Mouse (Mus musculus) stomach, embryonic 15.5 days (tissue): Measurements from ENCODE around the gene Mrpl41. TPM values are rescaled to one million over a fixed set of nuclear protein-coding genes. Genes with fewer than 3 reads are reported as not detected.
"Not testable (repeated sequence)": the region's sequence is repeated elsewhere in the genome, so short reads cannot be mapped to it uniquely, and the experiment has no call there.

Source experiments
- ATAC-seq: fragments of 200-750 bp; cut with Nextera tagmentation; 2 replicates; pipeline ENCODE4 v1.8.0; 2017; ENCODE audit warnings: low read depth, moderate number of reproducible peaks, moderate TSS enrichment; ENCODE audit not compliant: insufficient read depth, low FRiP score
- H3K27ac ChIP-seq: fragments of 300-500 bp; sonication (generic); 2 replicates; pipeline ENCODE4 v1.5.1; 2015; ENCODE audit warnings: mild to moderate bottlenecking, inconsistent platforms
- H3K27me3 ChIP-seq: fragments of 300-500 bp; sonication (generic); replicated peaks from 2 replicates; pipeline ENCODE4 v1.6.1; 2015; ENCODE audit warnings: inconsistent platforms
- H3K36me3 ChIP-seq: fragments of 300-500 bp; sonication (generic); 2 replicates; pipeline ENCODE4 v1.6.1; 2015; ENCODE audit warnings: inconsistent platforms
- H3K4me1 ChIP-seq: fragments of 300-500 bp; sonication (generic); 2 replicates; pipeline ENCODE4 v1.6.1; 2015; ENCODE audit warnings: inconsistent platforms
- H3K4me2 ChIP-seq: fragments of 300-500 bp; sonication (generic); 2 replicates; pipeline ENCODE4 v1.6.1; 2015; ENCODE audit warnings: mild to moderate bottlenecking, inconsistent platforms
- H3K4me3 ChIP-seq: fragments of 300-500 bp; sonication (generic); replicated peaks from 2 replicates; pipeline ENCODE4 v1.5.1; 2015; ENCODE audit warnings: inconsistent platforms
- H3K9ac ChIP-seq: fragments of 300-500 bp; sonication (generic); 2 replicates; pipeline ENCODE4 v1.6.1; 2015; ENCODE audit warnings: inconsistent platforms
- H3K9me3 ChIP-seq: fragments of 300-500 bp; sonication (generic); 2 replicates; pipeline ENCODE4 v1.6.1; 2016; ENCODE audit warnings: inconsistent platforms
- WGBS: fragments of 180-500 bp; shearing (Covaris S2); methylation state at CpG from one replicate; pipeline ENCODE4 v1.1.7; 2015; 5-methylcytosine and 5-hydroxymethylcytosine counted together
- polyA plus RNA-seq: library from polyadenylated mRNA; unstranded; fragments of >200 nt; fragmentation: Nextera tagmentation; extraction: Ambion mirVana; gene quantifications from 2 replicates; pipeline ENCODE4 v1.2.1, GENCODE M21; 2015

The Mrpl41 gene
- polyA plus RNA-seq, 1 experiment from 2014 or later = 129 TPM

- Histone ChIP-seq H3K27ac (peak overlapping the region; percentile 97), H3K4me2 (peak overlapping the region; percentile 99), H3K36me3 (peaks cover 24% of the 10 kb centered on the region), H3K4me3 (peak overlapping the region; percentile 80), H3K9ac (peak overlapping the region; percentile 93)
- H3K4me1 ChIP-seq, H3K9me3 ChIP-seq, ATAC-seq, H3K27me3 ChIP-seq: not testable (repeated sequence)
- WGBS = under 1% methylated on average over 17 of the region's 17 CpGs
Observed at GRCm38 (mm10) chr2:24974452-24974851, 446 bp downstream of the Mrpl41 start.

DNA sequence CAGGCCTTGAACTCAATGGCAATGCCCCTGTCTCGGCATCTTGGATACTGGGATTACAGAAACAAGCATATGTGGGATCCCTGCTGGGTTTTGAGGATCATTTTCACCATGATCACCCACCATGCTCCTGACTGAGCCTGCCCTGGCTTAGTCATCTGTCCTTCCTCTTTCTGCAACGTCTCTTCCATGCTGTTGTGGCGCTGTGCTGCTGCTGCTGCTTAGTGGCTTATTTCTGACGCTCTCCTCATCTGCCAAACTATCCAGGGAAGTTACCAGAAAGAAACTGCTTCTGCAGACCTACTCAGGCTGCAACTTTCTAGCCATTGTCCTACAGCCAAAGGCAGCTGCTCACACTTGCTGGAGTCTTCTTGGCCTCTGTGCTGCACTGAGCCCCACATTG, 4.5 kb downstream of the Mrpl41 start:
- peaks cover 47% of the 10 kb centered on the region for H3K36me3 ChIP-seq
- no peaks in the 10 kb centered on the region for H3K27me3 ChIP-seq
- H3K4me2 ChIP-seq = no peak overlapping the region
- H3K9ac ChIP-seq = no peak overlapping the region
- WGBS = 76% methylated on average over 4 of the region's 4 CpGs
- no peak overlapping the region for H3K4me3 ChIP-seq
- no peak overlapping the region for H3K27ac ChIP-seq
- no peak for ATAC-seq
- peaks cover 6% of the 10 kb centered on the region for H3K4me1 ChIP-seq
- no peaks in the 10 kb centered on the region for H3K9me3 ChIP-seq

DNA sequence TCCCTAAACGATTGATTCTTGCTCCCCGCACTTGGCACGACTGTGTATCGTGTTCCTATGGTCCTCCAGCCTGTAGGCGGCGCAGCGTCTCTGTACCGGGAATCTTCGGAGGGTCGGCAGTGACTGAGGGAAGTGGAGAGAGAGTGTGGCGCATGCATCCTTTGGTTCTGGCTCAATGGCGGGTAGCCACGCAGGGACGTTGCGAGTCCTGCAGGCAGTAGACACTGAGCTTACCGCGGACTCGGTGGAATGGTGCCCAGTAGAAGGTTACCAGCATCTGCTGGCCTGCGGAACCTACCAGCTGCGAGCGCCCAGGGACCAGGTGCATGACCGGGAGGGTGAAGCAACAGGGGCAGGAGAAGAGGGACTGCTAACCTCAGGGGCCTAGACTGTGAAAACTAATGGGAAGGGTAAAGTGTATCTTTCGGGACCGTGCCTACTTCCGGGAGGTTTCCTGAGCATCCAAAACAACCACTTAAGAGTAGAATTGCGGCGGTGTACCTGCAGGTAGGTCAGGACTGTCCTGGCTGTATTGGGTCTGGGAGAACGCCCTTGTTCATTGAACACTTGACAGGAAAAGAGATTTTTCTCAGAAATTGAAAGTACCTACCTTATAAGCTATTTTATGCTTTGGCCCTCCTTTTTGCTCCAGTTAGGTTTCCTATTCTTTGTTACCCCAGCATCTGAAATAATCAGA, 12.4 kb downstream of the Mrpl41 start, which contains the start of gene Dph7:
Gene Dph7, plus strand, starts transcription at position 97 of the 697 bp plus-strand sequence.
- H3K9ac ChIP-seq = peak within 1 kb of the TSS; percentile 73
- peaks cover 33% of the 10 kb centered on the region for H3K36me3 ChIP-seq
- peak within 1 kb of the TSS; percentile 85 for H3K4me3 ChIP-seq
- peak within 1 kb of the TSS; percentile 64 for H3K4me2 ChIP-seq
- H3K27me3 ChIP-seq = no peaks in the 10 kb centered on the region
- H3K9me3 ChIP-seq = no peaks in the 10 kb centered on the region
- ATAC-seq = peak; percentile 88
- H3K4me1 ChIP-seq = 0 out of 2 replicates have a peak, but pooled peaks cover 7% of the 10 kb centered on the region
- H3K27ac ChIP-seq = peak within 1 kb of the TSS; percentile 38; the same call in 1 of the 2 replicates
- under 1% methylated on average over 28 of the region's 28 CpGs for WGBS

- H3K4me2 ChIP-seq = no peak overlapping the region
- no peaks in the 10 kb centered on the region for H3K27me3 ChIP-seq
- no peak overlapping the region for H3K9ac ChIP-seq
- H3K9me3 ChIP-seq = no peaks in the 10 kb centered on the region
- WGBS = 32% methylated on average over 3 of the region's 3 CpGs
- ATAC-seq = no peak
- H3K27ac ChIP-seq = no peak overlapping the region
- peaks cover 38% of the 10 kb centered on the region for H3K36me3 ChIP-seq
- 0 out of 2 replicates have a peak, but pooled peaks cover 7% of the 10 kb centered on the region for H3K4me1 ChIP-seq
- no peak overlapping the region for H3K4me3 ChIP-seq
Observed at GRCm38 (mm10) chr2:24960910-24961309, 14.0 kb downstream of the Mrpl41 start.

GRCm38 (mm10) chr2:24952537-24953055, 22.3 kb downstream of the Mrpl41 start:
- Histone ChIP-seq H3K36me3 (peaks cover 41% of the 10 kb centered on the region), H3K27me3 (no peaks in the 10 kb centered on the region), H3K4me3 (no peak overlapping the region), H3K27ac (no peak overlapping the region), H3K9me3 (no peaks in the 10 kb centered on the region), H3K4me2 (no peak overlapping the region), H3K4me1 (0 out of 2 replicates have a peak, but pooled peaks cover 10% of the 10 kb centered on the region), H3K9ac (no peak overlapping the region)
- no peak for ATAC-seq
- WGBS = 75% methylated on average over 4 of the region's 4 CpGs

DNA sequence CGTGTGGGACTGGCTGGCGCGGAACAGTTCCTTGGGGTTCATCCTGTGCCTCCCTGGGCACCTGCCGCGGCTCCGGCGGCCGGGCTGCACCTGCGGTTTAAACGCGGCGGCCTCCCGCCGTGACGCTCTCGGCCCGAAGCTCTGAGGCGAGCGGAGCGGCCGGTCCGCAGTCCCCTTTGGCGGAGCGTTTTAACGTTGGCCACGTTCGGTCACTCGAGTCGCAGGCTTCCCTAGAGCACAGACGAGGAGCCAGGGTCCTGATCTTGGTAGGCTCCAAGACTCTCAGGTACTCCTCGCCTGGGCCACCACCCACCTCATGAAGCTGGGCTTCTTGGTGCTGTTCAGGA, 24.7 kb downstream of the Mrpl41 start:
- Histone ChIP-seq H3K4me2 (peak overlapping the region; percentile 82), H3K9ac (peak overlapping the region; percentile 88), H3K4me1 (0 out of 2 replicates have a peak, but pooled peaks cover 10% of the 10 kb centered on the region), H3K4me3 (peak overlapping the region; percentile 87), H3K27me3 (no peaks in the 10 kb centered on the region), H3K36me3 (peaks cover 25% of the 10 kb centered on the region), H3K27ac (peak overlapping the region; percentile 36; the same call in 1 of the 2 replicates), H3K9me3 (no peaks in the 10 kb centered on the region)
- under 1% methylated on average over 31 of the region's 31 CpGs for WGBS
- 0 out of 2 replicates have a peak, but pooled peaks have one; percentile 0 for ATAC-seq

GRCm38 (mm10) chr2:24949421-24950188, 25.3 kb downstream of the Mrpl41 start, which contains the start of gene Zmynd19:
Gene Zmynd19, plus strand, starts transcription at chr2:24949792.
- peak within 1 kb of the TSS; percentile 88 for H3K9ac ChIP-seq
- H3K27me3 ChIP-seq = no peaks in the 10 kb centered on the region
- H3K36me3 ChIP-seq = peaks cover 22% of the 10 kb centered on the region
- peak; percentile 99 for ATAC-seq
- H3K4me1 ChIP-seq = 0 out of 2 replicates have a peak, but pooled peaks cover 10% of the 10 kb centered on the region
- peak within 1 kb of the TSS; percentile 36; the same call in 1 of the 2 replicates for H3K27ac ChIP-seq
- H3K9me3 ChIP-seq = no peaks in the 10 kb centered on the region
- H3K4me3 ChIP-seq = peak within 1 kb of the TSS; percentile 87
- H3K4me2 ChIP-seq = peak within 1 kb of the TSS; percentile 82
- WGBS = under 1% methylated on average over 101 of the region's 108 CpGs

- 32% methylated on average over 2 of the region's 2 CpGs for WGBS
- not testable (repeated sequence) for H3K27me3 ChIP-seq, H3K9ac ChIP-seq, H3K4me3 ChIP-seq, H3K27ac ChIP-seq, H3K9me3 ChIP-seq, ATAC-seq, H3K4me1 ChIP-seq, H3K4me2 ChIP-seq, H3K36me3 ChIP-seq
Observed at GRCm38 (mm10) chr2:24944304-24944703, 30.6 kb downstream of the Mrpl41 start.

DNA sequence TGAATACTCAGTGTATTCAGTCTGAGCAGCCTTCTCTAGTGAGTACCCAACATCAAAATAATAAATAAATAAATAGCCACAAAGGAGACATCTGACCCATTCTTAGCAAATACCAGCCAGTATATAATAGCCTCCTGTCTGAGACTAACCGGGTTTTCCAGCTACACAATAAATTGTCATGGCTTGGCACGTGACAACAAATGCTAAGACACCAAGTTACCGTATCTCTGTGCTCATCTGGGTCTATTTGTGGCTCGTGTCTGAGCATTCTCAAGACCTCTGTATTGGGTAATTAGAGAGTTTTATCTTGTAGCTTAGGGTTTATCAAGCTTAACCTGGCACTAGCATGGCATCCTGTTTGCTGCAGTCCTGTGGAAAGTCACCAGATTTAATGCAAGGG, 32.8 kb downstream of the Mrpl41 start:
- Histone ChIP-seq H3K4me2 (no peak overlapping the region), H3K36me3 (no peaks in the 10 kb centered on the region), H3K4me3 (no peak overlapping the region), H3K27me3 (no peaks in the 10 kb centered on the region), H3K9me3 (no peaks in the 10 kb centered on the region), H3K27ac (no peak overlapping the region), H3K9ac (no peak overlapping the region), H3K4me1 (no peaks in the 10 kb centered on the region)
- ATAC-seq = no peak
- 64% methylated on average over 4 of the region's 4 CpGs for WGBS

- H3K27me3 ChIP-seq = no peaks in the 10 kb centered on the region
- WGBS = under 1% methylated on average over 49 of the region's 49 CpGs
- peak within 1 kb of the TSS; percentile 39 for H3K9ac ChIP-seq
- peak within 1 kb of the TSS; percentile 87 for H3K27ac ChIP-seq
- H3K36me3 ChIP-seq = no peaks in the 10 kb centered on the region
- peaks cover 10% of the 10 kb centered on the region; the same call in 1 of the 2 replicates for H3K4me1 ChIP-seq
- peak within 1 kb of the TSS; percentile 86 for H3K4me2 ChIP-seq
- peak; percentile 95 for ATAC-seq
- H3K9me3 ChIP-seq = no peaks in the 10 kb centered on the region
- peak within 1 kb of the TSS; percentile 57 for H3K4me3 ChIP-seq
Observed at GRCm38 (mm10) chr2:24935057-24935796, 39.7 kb downstream of the Mrpl41 start, which contains the start of gene Arrdc1. Gene Arrdc1, minus strand, starts transcription at chr2:24935252.

GRCm38 (mm10) chr2:24934441-24934963, 40.4 kb downstream of the Mrpl41 start:
- peaks cover 10% of the 10 kb centered on the region; the same call in 1 of the 2 replicates for H3K4me1 ChIP-seq
- WGBS = 4% methylated on average over 19 of the region's 19 CpGs
- H3K27me3 ChIP-seq = no peaks in the 10 kb centered on the region
- H3K9ac ChIP-seq = peak overlapping the region; percentile 39
- H3K4me3 ChIP-seq = peak overlapping the region; percentile 57
- H3K4me2 ChIP-seq = peak overlapping the region; percentile 86
- H3K27ac ChIP-seq = peak overlapping the region; percentile 87
- H3K36me3 ChIP-seq = no peaks in the 10 kb centered on the region
- peak; percentile 69 for ATAC-seq
- H3K9me3 ChIP-seq = no peaks in the 10 kb centered on the region
